Mouse (Mus musculus) heart, adult 2 months (tissue): ENCODE data around the gene Tmem63a. TPM values are rescaled to one million over a fixed set of nuclear protein-coding genes. Genes with fewer than 3 reads are reported as not detected.
A peak's percentile ranks its signal among the peaks of the same experiment; 100 is the strongest.

ENCODE experiments used
- DNase-seq, 2 experiments: peaks; one replicate each; pipeline ENCODE4 v3.0.0; 2021
- H3K27ac ChIP-seq: fragments of 200-600 bp; 2 replicates; pipeline ENCODE4 v1.8.1; 2022
- H3K27me3 ChIP-seq: fragments of 200-500 bp; 2 replicates; pipeline ENCODE4 v1.6.1; 2012; ENCODE audit warnings: mild to moderate bottlenecking, low read length, inconsistent platforms, mixed read lengths; ENCODE audit not compliant: control insufficient read depth, insufficient read depth
- H3K36me3 ChIP-seq: fragments of 200-500 bp; 2 replicates; pipeline ENCODE4 v1.6.1; 2012; ENCODE audit warnings: low read length, inconsistent platforms; ENCODE audit not compliant: control insufficient read depth, insufficient read depth
- H3K4me1 ChIP-seq: fragments of 200-500 bp; 2 replicates; pipeline ENCODE4 v1.6.1; 2011; ENCODE audit warnings: low read length; ENCODE audit not compliant: control insufficient read depth, insufficient read depth
- H3K4me3 ChIP-seq: fragments of 200-600 bp; 2 replicates; pipeline ENCODE4 v1.8.1; 2022
- H3K79me2 ChIP-seq: fragments of 200-500 bp; replicated peaks from 2 replicates; pipeline ENCODE4 v1.6.1; 2012; ENCODE audit warnings: mild to moderate bottlenecking, inconsistent platforms, low read length, moderate library complexity, mixed read lengths; ENCODE audit not compliant: control insufficient read depth, insufficient read depth
- H3K9ac ChIP-seq: fragments of 200-500 bp; 2 replicates; pipeline ENCODE4 v1.6.1; 2012; ENCODE audit warnings: low read depth, mild to moderate bottlenecking, control low read depth, inconsistent platforms, low read length, mixed read lengths
- CTCF ChIP-seq: fragments of 200-600 bp; IDR thresholded peaks from 2 replicates; pipeline ENCODE4 v1.8.1; 2022; ENCODE audit warnings: antibody characterized with exemption, mild to moderate bottlenecking, moderate library complexity
- EP300 ChIP-seq: fragments of 200-500 bp; IDR thresholded peaks from 2 replicates; pipeline ENCODE4 v1.6.1; 2011; ENCODE audit warnings: low read depth, low read length, control low read depth; ENCODE audit not compliant: insufficient read depth
- POLR2A ChIP-seq: fragments of 200-500 bp; IDR thresholded peaks from 2 replicates; pipeline ENCODE4 v1.6.1; 2011; ENCODE audit warnings: mild to moderate bottlenecking, low read depth, low read length, control low read depth; ENCODE audit not compliant: insufficient read depth
- WGBS: fragments of 180-500 bp; shearing (Covaris S2); methylation state at CpG from one replicate; pipeline ENCODE4 v1.1.7; 2018; 5-methylcytosine and 5-hydroxymethylcytosine counted together
- intact Hi-C: fragments of 180-260 bp; cut with DNase I; formaldehyde crosslinking; loops from one replicate; pipeline ENCODE4 v1.15.1; 2025
- polyA plus RNA-seq: library from polyadenylated mRNA; depleted of rRNA; stranded (reverse); fragments of >200 nt; gene quantifications from 2 replicates; pipeline ENCODE4 v1.2.3, GENCODE M21; 2012
- total RNA-seq, 2 experiments: library from RNA; stranded (reverse); gene quantifications; 2 replicates each; pipeline ENCODE4 v1.2.3; 2021

Tmem63a gene
- total and polyA plus RNA-seq, 3 experiments: 13.2 to 27.5 (median 15.8) TPM

DNA sequence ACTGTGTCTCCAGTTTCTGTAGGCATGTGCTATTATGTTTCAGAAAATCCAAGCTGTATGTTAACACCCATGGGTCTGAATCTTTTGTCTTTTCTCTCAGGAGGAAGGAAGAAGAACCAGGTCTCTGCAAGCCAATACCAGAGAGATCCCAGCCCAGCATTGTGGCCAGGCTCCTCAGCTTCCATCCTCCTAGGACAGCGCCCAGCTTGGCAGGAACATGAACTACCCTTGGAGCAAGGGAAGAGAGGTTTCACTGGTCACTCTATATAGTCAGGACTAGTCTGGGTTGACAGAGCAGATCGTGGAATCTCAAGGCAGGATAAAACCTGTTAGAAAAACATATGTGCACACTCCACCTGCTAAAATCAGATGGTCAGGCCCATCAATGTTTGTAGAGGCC is 61.6 kb downstream of the Tmem63a start:
- Histone ChIP-seq H3K79me2 (no peaks in the 10 kb centered on the region; the same call in 1 of the 2 replicates), H3K36me3 (no peaks in the 10 kb centered on the region), H3K4me1 (peaks cover 8% of the 10 kb centered on the region), H3K27ac (no peak overlapping the region), H3K4me3 (no peak overlapping the region), H3K9ac (no peak overlapping the region), H3K27me3 (no peaks in the 10 kb centered on the region)
- intact Hi-C loops: no loop called here
- TF ChIP-seq POLR2A (no peak), CTCF (no peak), EP300 (no peak)
- DNase-seq: no peak
- 83% methylated on average over 2 of the region's 2 CpGs for WGBS

DNA sequence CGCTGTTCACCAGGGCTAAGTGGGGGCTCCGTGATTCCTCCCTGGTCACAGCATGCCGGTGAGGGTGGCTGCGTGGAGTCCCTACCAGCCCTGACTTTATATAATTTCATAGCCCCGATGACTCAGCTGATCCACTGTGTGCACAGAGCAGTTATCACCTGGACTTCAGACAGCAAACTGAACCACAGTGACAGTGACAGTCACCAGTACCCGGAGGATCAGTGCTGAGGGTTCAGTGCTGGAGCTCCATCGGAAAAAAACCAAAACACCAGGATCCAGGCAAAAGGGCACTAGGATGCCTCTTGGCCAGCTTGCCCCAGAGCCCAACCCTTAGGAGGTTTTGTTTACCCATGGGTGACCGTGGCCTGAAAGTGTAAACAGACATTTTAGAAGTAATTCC is 63.2 kb downstream of the Tmem63a start:
- no peaks in the 10 kb centered on the region; the same call in 1 of the 2 replicates for H3K79me2 ChIP-seq
- 78% methylated on average over 8 of the region's 8 CpGs for WGBS
- intact Hi-C loops: no loop called here
- no peak overlapping the region for H3K27ac ChIP-seq
- peak in 1 of 2 experiments; percentile 8 for DNase-seq
- no peaks in the 10 kb centered on the region for H3K36me3 ChIP-seq
- H3K9ac ChIP-seq: no peak overlapping the region
- peaks cover 17% of the 10 kb centered on the region for H3K4me1 ChIP-seq
- no peaks in the 10 kb centered on the region for H3K27me3 ChIP-seq
- no peak for TF ChIP-seq CTCF
- no peak overlapping the region for H3K4me3 ChIP-seq

DNA sequence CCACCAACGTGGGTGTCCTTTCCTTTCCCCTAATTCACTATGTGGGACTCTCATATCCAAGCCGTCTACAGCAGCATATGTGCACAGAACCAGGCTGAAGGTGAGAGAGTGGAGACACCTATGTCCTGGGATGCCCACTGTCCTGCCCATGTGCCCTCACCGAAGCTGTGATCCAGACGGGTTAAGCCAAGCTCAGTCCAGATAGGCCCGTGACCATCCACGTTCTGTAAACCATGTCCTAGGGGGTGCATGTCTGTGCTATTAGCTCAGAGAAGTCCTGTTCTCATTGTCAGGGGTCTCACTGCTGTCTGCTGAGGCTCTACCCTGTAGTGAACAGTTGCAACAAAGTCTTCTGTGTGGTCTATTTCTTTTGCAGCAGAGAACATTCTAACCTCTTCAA is 65.7 kb downstream of the Tmem63a start:
- H3K27me3 ChIP-seq: no peaks in the 10 kb centered on the region
- WGBS: 85% methylated on average over 6 of the region's 6 CpGs
- no peak overlapping the region for H3K4me3 ChIP-seq
- DNase-seq: no peak
- intact Hi-C loops: loop anchor here (2.0 kb wide), 1 partner anchor 13 kb away; the partner anchor contains the start of gene Ephx1
- peak overlapping the region; percentile 22 for H3K27ac ChIP-seq
- TF ChIP-seq CTCF (no peak), POLR2A (no peak), EP300 (no peak)
- peaks cover 20% of the 10 kb centered on the region for H3K4me1 ChIP-seq
- H3K79me2 ChIP-seq: no peaks in the 10 kb centered on the region; the same call in 1 of the 2 replicates
- H3K9ac ChIP-seq: no peak overlapping the region
- no peaks in the 10 kb centered on the region for H3K36me3 ChIP-seq

DNA sequence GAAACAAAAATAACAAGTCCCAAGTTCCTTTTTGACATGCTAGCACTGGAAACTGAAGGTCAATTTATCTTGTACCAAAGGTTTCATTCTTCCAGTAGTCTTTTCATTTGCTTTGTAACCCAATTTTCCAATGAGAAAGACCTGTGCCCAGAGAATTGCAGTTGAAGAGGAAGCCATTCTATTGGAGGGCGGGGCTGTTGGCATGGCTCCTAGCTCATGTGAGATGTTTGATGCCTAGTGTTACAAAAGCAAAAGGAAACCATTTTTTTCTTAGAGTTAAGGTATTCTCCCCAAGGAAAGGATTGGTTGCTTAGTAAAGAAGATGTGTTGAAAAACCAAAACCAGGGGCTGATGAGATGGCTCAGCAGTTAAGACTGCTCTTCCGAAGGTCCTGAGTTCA is 66.1 kb downstream of the Tmem63a start:
- peak; percentile 59 to 61 for DNase-seq
- intact Hi-C loops: no loop called here
- Histone ChIP-seq H3K4me3 (no peak overlapping the region), H3K36me3 (no peaks in the 10 kb centered on the region), H3K4me1 (peaks cover 20% of the 10 kb centered on the region), H3K27ac (peak overlapping the region; percentile 22), H3K79me2 (no peaks in the 10 kb centered on the region; the same call in 1 of the 2 replicates), H3K27me3 (no peaks in the 10 kb centered on the region), H3K9ac (no peak overlapping the region)
- 80% methylated on average over 2 of the region's 2 CpGs for WGBS
- TF ChIP-seq POLR2A: no peak
- no peak for TF ChIP-seq EP300
- no peak for TF ChIP-seq CTCF

DNA sequence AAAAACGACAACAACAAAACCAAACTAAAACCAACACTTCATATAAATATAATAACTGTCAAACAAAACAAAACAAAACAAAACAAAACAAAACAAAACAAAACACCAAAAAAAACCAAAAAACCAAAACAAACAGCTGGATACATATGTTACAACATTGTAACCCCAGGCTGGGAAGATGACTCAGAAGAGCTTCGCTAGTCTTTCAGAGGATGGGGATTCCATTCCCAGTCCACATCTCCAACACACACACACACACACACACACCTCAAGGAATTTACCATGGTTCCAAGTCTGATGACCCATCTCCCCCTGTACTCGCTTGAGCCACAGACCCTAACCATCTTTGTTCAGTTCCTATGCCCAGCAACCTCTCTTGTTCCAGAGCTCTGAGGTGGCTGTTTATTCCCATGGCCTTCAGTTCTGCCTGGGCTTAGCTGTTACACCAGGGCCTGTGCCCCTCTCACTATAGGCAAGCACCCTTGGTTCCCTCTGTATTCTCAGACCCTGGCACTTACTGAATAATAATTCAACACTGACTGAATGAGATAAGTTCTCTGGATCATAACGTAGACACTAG is 67.0 kb downstream of the Tmem63a start:
- no peaks in the 10 kb centered on the region for H3K27me3 ChIP-seq
- H3K79me2 ChIP-seq: no peaks in the 10 kb centered on the region; the same call in 1 of the 2 replicates
- intact Hi-C loops: no loop called here
- H3K9ac ChIP-seq: no peak overlapping the region
- H3K4me1 ChIP-seq: peaks cover 23% of the 10 kb centered on the region
- H3K36me3 ChIP-seq: no peaks in the 10 kb centered on the region
- 81% methylated on average over 4 of the region's 4 CpGs for WGBS
- no peak for DNase-seq
- H3K27ac ChIP-seq: peak overlapping the region; percentile 61
- TF ChIP-seq CTCF: no peak
- TF ChIP-seq POLR2A: no peak
- TF ChIP-seq EP300: no peak
- H3K4me3 ChIP-seq: no peak overlapping the region

DNA sequence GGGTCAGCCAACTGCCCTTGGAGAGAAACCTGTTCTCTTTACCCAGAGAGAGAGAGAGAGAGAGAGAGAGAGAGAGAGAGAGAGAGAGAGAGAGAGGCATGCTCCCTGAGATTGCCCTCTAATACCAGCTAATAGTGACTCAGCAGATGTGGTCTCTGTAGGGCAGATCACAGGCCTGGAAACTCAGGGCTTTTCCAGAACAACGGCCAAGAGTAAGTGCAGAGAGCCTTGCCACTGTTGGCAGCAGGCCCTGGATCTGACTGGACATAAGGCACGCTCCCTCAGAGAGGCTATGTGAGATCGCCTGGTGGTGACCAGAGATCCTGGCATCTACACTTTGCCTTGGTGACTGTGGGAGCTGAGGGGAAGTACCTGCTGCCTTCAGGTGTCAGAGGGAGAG is 67.6 kb downstream of the Tmem63a start:
- DNase-seq: peak; percentile 76 to 83
- WGBS: 17% methylated on average over 3 of the region's 3 CpGs
- H3K4me3 ChIP-seq: no peak overlapping the region
- intact Hi-C loops: no loop called here
- TF ChIP-seq CTCF (peak; percentile 27; the same call in 1 of the 2 replicates), POLR2A (no peak), EP300 (peak; percentile 72; the same call in 1 of the 2 replicates)
- H3K36me3 ChIP-seq: peaks cover 3% of the 10 kb centered on the region
- peaks cover 26% of the 10 kb centered on the region for H3K4me1 ChIP-seq
- no peaks in the 10 kb centered on the region for H3K27me3 ChIP-seq
- no peaks in the 10 kb centered on the region for H3K79me2 ChIP-seq
- no peak overlapping the region for H3K9ac ChIP-seq
- peak overlapping the region; percentile 61 for H3K27ac ChIP-seq
